Mouse (Mus musculus): ENCODE measurements around the gene Cep57l1.

DNA sequence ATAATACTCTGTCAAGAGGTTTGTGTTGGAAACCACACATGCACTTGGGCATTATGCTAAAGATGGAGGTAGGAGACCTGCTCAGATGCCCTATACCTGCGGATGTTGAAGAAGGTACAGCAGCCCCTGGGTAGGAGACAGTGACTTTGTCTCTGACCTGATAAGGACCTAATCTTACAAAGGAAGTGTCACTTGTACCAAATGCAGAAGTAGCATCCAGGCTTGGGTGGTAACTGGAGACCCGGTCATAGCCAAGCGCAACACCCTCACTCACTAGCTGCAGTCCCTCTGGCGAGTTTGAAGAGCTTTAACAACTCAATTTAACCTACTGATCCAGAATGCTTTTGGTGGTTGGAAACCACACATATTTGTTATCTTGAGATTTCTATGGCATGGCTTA is 18.1 kb upstream of the Cep57l1 start:
- no peak for TF ChIP-seq CTCF (IDR thresholded peaks at IDR 0.05)
- TF ChIP-seq EP300 (IDR thresholded peaks at IDR 0.05; ENCODE audit: insufficient read depth, low read depth, low read length): no peak

Data from heart, adult 2 months (tissue).